Mouse (Mus musculus) gastrocnemius, postnatal 14 days (tissue): Measurements from ENCODE around the gene Hydin. TPM values are rescaled to one million over a fixed set of nuclear protein-coding genes. Genes with fewer than 3 reads are reported as not detected.

ENCODE experiments used
- DNase-seq: peaks from one replicate; pipeline ENCODE4 v3.0.0; 2021; ENCODE audit warnings: mixed read lengths
- intact Hi-C: fragments of 180-260 bp; cut with DNase I; formaldehyde crosslinking; loops from one replicate; pipeline ENCODE4 v1.15.1; 2025; ENCODE audit warnings: low total_unique reads
- total RNA-seq, 2 experiments: library from RNA; stranded (reverse); gene quantifications; 2 replicates each; pipeline ENCODE4 v1.2.3; 2021

Hydin gene
- total RNA-seq, 2 experiments from 2014 or later, result 0.07 to 0.08 TPM

DNA sequence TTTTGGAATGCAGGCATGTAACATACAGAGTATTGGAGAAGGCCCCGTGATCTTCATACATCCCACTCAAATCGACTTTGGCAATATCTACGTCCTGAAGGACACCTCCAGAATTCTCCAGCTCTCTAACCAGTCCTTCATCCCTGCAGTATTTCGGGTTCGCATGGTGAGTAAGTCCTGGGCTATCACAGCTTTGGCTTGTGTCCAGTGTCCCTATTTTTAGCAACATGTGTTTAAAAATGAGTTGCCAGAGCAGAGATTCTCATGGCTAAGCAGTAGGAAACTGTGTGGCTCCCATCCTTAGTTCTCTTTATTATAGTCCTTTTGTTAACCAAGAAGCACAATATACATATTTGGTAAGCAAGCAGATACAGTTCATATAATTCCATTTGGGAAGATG, 152.9 kb downstream of the Hydin start:
- intact Hi-C loops, result loop anchor here (5.0 kb wide), 1 partner anchor 1807 kb away; no protein-coding TSS in a partner anchor
- DNase-seq, result no peak

GRCm38 (mm10) chr8:110420221-110420620, 153.4 kb downstream of the Hydin start:
- intact Hi-C loops, result no loop called here
- DNase-seq, result no peak

DNA sequence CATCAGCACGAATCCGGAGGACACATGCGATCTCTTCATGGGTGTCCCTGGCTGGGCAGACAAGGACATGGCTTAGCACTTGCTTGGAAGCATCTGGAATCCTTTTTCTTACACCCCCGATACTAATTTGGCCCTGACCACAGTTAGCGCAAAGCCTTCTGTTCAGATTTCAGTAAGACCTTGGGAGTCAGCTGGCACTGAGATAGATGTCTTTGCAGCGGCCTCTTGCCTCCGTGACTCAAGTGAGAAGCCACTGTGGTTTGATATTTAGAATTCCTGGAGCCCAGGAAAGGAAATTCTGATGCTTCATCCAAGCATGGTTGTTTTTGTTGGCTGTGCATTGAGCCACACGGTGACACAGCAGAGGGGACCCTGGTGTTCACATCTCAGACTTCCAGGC, 157.4 kb downstream of the Hydin start:
- no peak for DNase-seq
- intact Hi-C loops, result no loop called here

DNA sequence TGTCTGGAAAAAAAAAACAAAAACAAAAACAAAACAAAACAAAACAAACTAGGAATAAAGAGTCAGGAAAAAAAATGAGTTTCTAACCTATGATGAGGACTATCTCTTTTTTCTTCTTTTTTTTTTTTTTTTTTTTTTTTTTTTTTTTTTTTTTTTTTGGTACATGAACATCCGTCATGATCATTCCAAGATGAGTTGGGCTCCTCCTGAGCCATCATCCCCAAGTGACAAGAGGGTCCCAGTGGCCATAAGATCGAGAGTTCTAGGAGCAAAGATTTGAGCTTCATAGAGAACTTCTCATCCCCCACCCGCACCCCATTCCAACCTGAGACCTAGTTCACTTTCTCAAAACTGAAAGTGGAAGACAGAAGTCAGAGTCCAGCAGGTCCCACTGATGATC, 164.6 kb downstream of the Hydin start:
- intact Hi-C loops, result no loop called here
- DNase-seq, result no peak

DNA sequence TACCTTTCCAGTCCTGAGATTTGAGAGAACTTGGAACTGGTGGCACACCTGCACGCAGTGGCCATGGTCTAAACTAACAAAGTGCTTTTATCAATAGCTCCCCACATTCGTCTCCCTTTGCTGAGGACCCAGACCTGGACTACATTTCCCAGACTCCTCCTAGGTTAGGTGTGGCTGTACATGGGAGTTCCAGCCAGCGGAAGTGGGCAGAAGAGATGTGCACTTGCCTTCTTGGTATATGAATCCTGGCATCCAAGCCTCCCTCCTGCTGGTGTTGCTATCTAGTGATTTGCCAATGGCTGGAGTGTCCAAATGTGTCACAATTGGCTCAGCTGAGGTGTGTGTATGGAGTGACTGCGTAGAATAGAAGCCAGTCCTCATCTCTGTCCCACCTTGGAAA, 173.8 kb downstream of the Hydin start:
- no peak for DNase-seq
- intact Hi-C loops, result no loop called here

DNA sequence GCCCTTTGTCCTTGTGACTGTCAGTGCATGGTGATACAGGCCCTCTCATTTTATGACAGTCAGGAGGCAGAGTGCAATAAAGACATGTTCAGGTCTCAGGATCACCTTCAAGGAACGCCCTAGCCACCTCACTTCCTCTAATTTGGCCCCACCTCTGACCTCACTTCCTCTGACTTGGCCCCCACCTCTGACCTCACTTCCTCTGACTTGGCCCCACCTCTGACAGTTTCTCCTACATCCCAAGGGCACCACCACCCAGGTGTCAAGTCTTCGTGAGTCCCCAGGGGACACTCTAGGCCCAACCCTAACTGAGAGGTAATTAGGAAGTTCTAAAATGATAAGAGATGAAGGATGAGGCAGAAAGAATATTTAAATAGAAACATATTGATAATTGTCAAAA, 177.5 kb downstream of the Hydin start:
- intact Hi-C loops, result no loop called here
- DNase-seq, result no peak

DNA sequence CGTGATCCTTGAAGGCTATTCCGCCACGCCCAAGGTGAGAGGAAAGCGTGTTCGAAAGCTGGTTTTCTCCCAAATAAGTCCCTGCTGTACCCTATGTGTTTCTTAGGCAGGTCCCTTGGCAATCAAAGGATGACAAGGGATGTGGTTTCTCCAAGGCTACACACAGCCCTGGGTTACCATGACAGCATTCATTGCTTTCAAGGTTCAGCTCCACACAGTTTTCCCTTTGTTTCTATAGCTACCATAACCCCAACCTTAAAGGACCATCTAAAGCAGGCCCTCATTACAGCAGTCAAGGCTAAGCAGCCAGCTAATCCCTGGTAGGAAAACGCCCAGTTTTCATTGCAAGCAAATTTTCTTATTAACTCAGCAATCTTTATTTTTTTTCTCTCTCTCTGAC, 183.7 kb downstream of the Hydin start:
- intact Hi-C loops, result no loop called here
- DNase-seq, result no peak

DNA sequence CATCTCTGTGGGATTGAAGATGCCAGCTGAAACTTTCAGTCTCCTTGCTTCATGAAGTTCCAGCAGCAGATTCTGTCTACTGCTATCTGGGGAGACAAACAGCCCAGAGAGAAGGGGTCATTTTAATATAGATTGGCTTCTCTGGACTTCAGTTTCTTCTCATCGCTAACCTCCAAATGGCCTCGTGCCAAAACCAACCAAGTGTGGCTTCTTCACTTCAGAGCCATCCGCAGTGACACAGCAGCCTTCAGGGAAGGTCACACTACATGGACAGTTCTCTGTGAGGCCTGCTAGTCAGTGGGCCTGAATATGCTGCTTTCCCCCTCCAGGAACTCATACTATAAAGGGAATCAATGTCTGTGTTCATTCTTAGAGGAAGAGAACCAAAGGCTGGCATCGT, 187.7 kb downstream of the Hydin start:
- intact Hi-C loops, result no loop called here
- no peak for DNase-seq

DNA sequence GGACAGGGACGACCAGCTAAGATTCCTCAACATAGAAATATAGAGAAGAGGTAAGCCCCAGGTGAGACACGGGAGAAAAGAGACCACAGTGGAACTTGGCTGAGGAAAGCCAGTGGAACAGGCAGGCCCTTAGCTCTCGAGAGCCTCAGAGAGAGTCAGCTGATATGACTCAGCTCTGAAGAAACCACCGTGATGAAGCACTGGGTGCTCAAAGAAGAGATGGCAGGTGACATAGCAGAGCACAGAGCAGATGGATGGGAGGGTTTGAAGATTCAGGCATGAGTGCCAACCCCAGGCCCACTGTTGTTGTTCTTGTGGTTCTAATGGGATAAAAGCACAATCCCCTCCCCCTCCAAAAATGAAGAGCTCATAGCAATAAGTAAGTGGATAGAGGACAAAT, 190.6 kb downstream of the Hydin start:
- intact Hi-C loops, result no loop called here

GRCm38 (mm10) chr8:110462627-110463208, 195.9 kb downstream of the Hydin start:
- intact Hi-C loops, result no loop called here
- no peak for DNase-seq

More for the DNA sequence above, 190.6 kb downstream of the Hydin start:
- no peak for DNase-seq

- no peak for DNase-seq
- intact Hi-C loops, result no loop called here
These were observed 197.1 kb downstream of the Hydin start for GRCm38 (mm10) chr8:110463773-110464460.

- intact Hi-C loops, result no loop called here
- no peak for DNase-seq
These were observed 198.8 kb downstream of the Hydin start for GRCm38 (mm10) chr8:110465606-110466005.

GRCm38 (mm10) chr8:110477256-110477655, 210.5 kb downstream of the Hydin start:
- DNase-seq, result no peak
- intact Hi-C loops, result loop anchor here (10.0 kb wide), 1 partner anchor 332 kb away; no protein-coding TSS in a partner anchor

GRCm38 (mm10) chr8:110478576-110478975, 211.8 kb downstream of the Hydin start:
- no peak for DNase-seq
- intact Hi-C loops, result loop anchor here (10.0 kb wide), 1 partner anchor 334 kb away; no protein-coding TSS in a partner anchor

DNA sequence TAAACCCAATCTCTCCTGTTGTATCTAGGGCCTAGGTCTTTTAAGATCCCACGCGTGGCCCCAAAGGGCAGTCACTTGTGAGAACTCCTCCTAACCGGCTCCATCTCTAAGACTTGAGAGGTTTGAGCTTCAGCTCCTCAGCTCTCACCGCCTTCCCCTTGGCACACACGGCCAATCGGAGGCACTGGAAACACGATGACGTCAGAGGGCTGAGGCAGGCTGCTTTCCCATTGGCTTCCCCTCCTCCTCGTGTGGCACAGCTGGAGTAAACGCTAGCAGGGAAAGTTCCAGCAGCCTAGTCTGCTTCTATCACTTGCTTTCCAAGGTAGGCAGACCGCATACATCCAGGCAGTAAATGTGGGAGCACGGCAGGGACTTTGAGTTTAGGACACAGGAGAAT, 212.6 kb downstream of the Hydin start:
- intact Hi-C loops, result loop anchor here (10.0 kb wide), 1 partner anchor 335 kb away; no protein-coding TSS in a partner anchor
- no peak for DNase-seq

DNA sequence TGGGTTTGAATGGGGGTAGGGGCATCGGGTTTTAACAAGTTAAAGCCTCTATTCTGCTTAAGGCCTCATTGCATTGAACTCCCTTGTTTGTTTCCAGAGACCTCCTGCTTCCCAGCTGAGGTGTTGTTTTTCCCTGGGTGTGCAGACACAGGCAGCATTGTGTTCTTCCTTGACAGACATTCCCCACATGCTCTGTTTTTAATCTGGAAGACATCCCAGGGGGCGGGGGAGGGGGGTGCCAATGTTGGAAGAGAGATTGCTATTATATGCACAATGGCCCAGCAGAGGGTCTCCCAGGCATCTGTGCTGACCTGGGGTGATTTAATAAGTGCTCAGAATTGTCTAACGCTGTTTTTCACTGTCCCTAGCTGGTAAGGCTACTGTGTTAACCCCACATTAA, 215.5 kb downstream of the Hydin start:
- intact Hi-C loops, result loop anchor here (10.0 kb wide), 1 partner anchor 317 kb away; the partner anchor contains the start of gene Calb2
- DNase-seq, result no peak

GRCm38 (mm10) chr8:110485234-110485633, 218.5 kb downstream of the Hydin start:
- intact Hi-C loops, result loop anchor here (10.0 kb wide), 1 partner anchor 320 kb away; the partner anchor contains the start of gene Calb2
- no peak for DNase-seq

- intact Hi-C loops, result loop anchor here (10.0 kb wide), 1 partner anchor 321 kb away; the partner anchor contains the start of gene Calb2
- DNase-seq, result no peak
These were observed 219.2 kb downstream of the Hydin start for GRCm38 (mm10) chr8:110486020-110486419.

- intact Hi-C loops, result loop anchor here (10.0 kb wide), 1 partner anchor 323 kb away; the partner anchor contains the start of gene Calb2
These were observed 220.9 kb downstream of the Hydin start for GRCm38 (mm10) chr8:110487644-110488043.

GRCm38 (mm10) chr8:110489344-110489743, 222.6 kb downstream of the Hydin start:
- no peak for DNase-seq
- intact Hi-C loops, result loop anchor here (10.0 kb wide), 1 partner anchor 325 kb away; the partner anchor contains the start of gene Calb2

More at GRCm38 (mm10) chr8:110487644-110488043, 220.9 kb downstream of the Hydin start:
- DNase-seq, result no peak

GRCm38 (mm10) chr8:110491118-110491517, 224.3 kb downstream of the Hydin start:
- DNase-seq, result no peak
- intact Hi-C loops, result no loop called here
